Mouse (Mus musculus): ENCODE measurements around the gene Cerk. TPM values are rescaled to one million over a fixed set of nuclear protein-coding genes. Genes with fewer than 3 reads are reported as not detected.
"Not testable (repeated sequence)": the region's sequence is repeated elsewhere in the genome, so short reads cannot be mapped to it uniquely, and the experiment has no call there.

Cerk gene
- polyA plus RNA-seq, 1 experiment from 2014 or later: 23.5 TPM

GRCm38 (mm10) chr15:86188186-86188585 lies 2.2 kb upstream of the Cerk start:
- Histone ChIP-seq H3K4me2 (replicated peaks) (no peak overlapping the region), H3K27me3 (no peaks in the 10 kb centered on the region), H3K36me3 (no peaks in the 10 kb centered on the region), H3K4me1 (peaks cover 34% of the 10 kb centered on the region), H3K27ac (replicated peaks) (no peak overlapping the region; the same call in 1 of the 2 replicates), H3K9ac (replicated peaks) (no peak overlapping the region), H3K4me3 (no peak overlapping the region), H3K9me3 (no peaks in the 10 kb centered on the region)
- 15% methylated on average over 5 of the region's 5 CpGs for WGBS
- no peak for ATAC-seq (replicated peaks)

- Histone ChIP-seq H3K4me1 (peaks cover 46% of the 10 kb centered on the region), H3K9me3 (no peaks in the 10 kb centered on the region), H3K36me3 (no peaks in the 10 kb centered on the region), H3K4me3 (no peak overlapping the region), H3K9ac (replicated peaks) (no peak overlapping the region), H3K27ac (replicated peaks) (no peak overlapping the region), H3K27me3 (no peaks in the 10 kb centered on the region), H3K4me2 (replicated peaks) (0 out of 2 replicates have a peak overlapping the region, but pooled peaks have one; percentile 92)
- ATAC-seq (replicated peaks): no peak
- 53% methylated on average over 3 of the region's 3 CpGs for WGBS
These were observed 745 bp upstream of the Cerk start for GRCm38 (mm10) chr15:86186686-86187085.

- Histone ChIP-seq H3K27me3 (no peaks in the 10 kb centered on the region), H3K9me3 (no peaks in the 10 kb centered on the region), H3K36me3 (no peaks in the 10 kb centered on the region), H3K4me2 (replicated peaks) (peak overlapping the region; percentile 92), H3K27ac (replicated peaks) (peak overlapping the region; percentile 84), H3K4me3 (peak overlapping the region; percentile 90), H3K9ac (replicated peaks) (peak overlapping the region; percentile 81), H3K4me1 (peaks cover 46% of the 10 kb centered on the region)
- WGBS: under 1% methylated on average over 70 of the region's 70 CpGs
- ATAC-seq (replicated peaks): peak; percentile 65
These were observed 871 bp downstream of the Cerk start for GRCm38 (mm10) chr15:86184851-86185688.

- WGBS: 78% methylated on average over 5 of the region's 5 CpGs
- Histone ChIP-seq H3K4me3 (peak overlapping the region; percentile 90), H3K27me3 (no peaks in the 10 kb centered on the region), H3K9ac (replicated peaks) (0 out of 2 replicates have a peak overlapping the region, but pooled peaks have one; percentile 19), H3K36me3 (no peaks in the 10 kb centered on the region), H3K4me2 (replicated peaks) (peak overlapping the region; percentile 92), H3K27ac (replicated peaks) (no peak overlapping the region), H3K9me3 (no peaks in the 10 kb centered on the region), H3K4me1 (peaks cover 44% of the 10 kb centered on the region)
- no peak for ATAC-seq (replicated peaks)
These were observed 1.9 kb downstream of the Cerk start for GRCm38 (mm10) chr15:86184071-86184470.

GRCm38 (mm10) chr15:86183484-86183883 lies 2.5 kb downstream of the Cerk start:
- 91% methylated on average over 8 of the region's 8 CpGs for WGBS
- no peak for ATAC-seq (replicated peaks)
- Histone ChIP-seq H3K4me1 (peaks cover 41% of the 10 kb centered on the region), H3K9ac (replicated peaks) (no peak overlapping the region), H3K4me3 (no peak overlapping the region), H3K27ac (replicated peaks) (no peak overlapping the region), H3K4me2 (replicated peaks) (no peak overlapping the region), H3K9me3 (no peaks in the 10 kb centered on the region), H3K36me3 (no peaks in the 10 kb centered on the region), H3K27me3 (no peaks in the 10 kb centered on the region)

GRCm38 (mm10) chr15:86182646-86183045 lies 3.3 kb downstream of the Cerk start:
- ATAC-seq (replicated peaks): no peak
- Histone ChIP-seq H3K4me2 (replicated peaks) (no peak overlapping the region), H3K4me1 (peaks cover 36% of the 10 kb centered on the region), H3K4me3 (no peak overlapping the region), H3K9ac (replicated peaks) (no peak overlapping the region), H3K9me3 (no peaks in the 10 kb centered on the region), H3K36me3 (no peaks in the 10 kb centered on the region), H3K27me3 (no peaks in the 10 kb centered on the region), H3K27ac (replicated peaks) (0 out of 2 replicates have a peak overlapping the region, but pooled peaks have one; percentile 24)
- 43% methylated on average over 13 of the region's 13 CpGs for WGBS

- Histone ChIP-seq H3K4me2 (replicated peaks) (no peak overlapping the region), H3K4me3 (no peak overlapping the region), H3K4me1 (peaks cover 36% of the 10 kb centered on the region), H3K36me3 (no peaks in the 10 kb centered on the region), H3K9me3 (no peaks in the 10 kb centered on the region), H3K27ac (replicated peaks) (no peak overlapping the region), H3K9ac (replicated peaks) (no peak overlapping the region), H3K27me3 (no peaks in the 10 kb centered on the region)
- 60% methylated on average over 11 of the region's 11 CpGs for WGBS
- ATAC-seq (replicated peaks): no peak
These were observed 4.0 kb downstream of the Cerk start for GRCm38 (mm10) chr15:86181941-86182439.

- not testable (repeated sequence) for H3K36me3 ChIP-seq; H3K27me3 ChIP-seq; H3K27ac ChIP-seq (replicated peaks); H3K9me3 ChIP-seq; ATAC-seq (replicated peaks); H3K4me2 ChIP-seq (replicated peaks); H3K9ac ChIP-seq (replicated peaks); H3K4me3 ChIP-seq
- peaks cover 34% of the 10 kb centered on the region for H3K4me1 ChIP-seq
- WGBS: 93% methylated on average over 3 of the region's 3 CpGs
These were observed 4.6 kb downstream of the Cerk start for GRCm38 (mm10) chr15:86181321-86181720.

GRCm38 (mm10) chr15:86180427-86180826 lies 5.5 kb downstream of the Cerk start:
- H3K9me3 ChIP-seq: no peaks in the 10 kb centered on the region
- no peak for ATAC-seq (replicated peaks)
- no peaks in the 10 kb centered on the region for H3K27me3 ChIP-seq
- H3K27ac ChIP-seq (replicated peaks): no peak overlapping the region
- H3K36me3 ChIP-seq: no peaks in the 10 kb centered on the region
- H3K4me1 ChIP-seq: peaks cover 29% of the 10 kb centered on the region
- 78% methylated on average over 4 of the region's 4 CpGs for WGBS
- no peak overlapping the region for H3K9ac ChIP-seq (replicated peaks)
- no peak overlapping the region for H3K4me3 ChIP-seq
- H3K4me2 ChIP-seq (replicated peaks): no peak overlapping the region

GRCm38 (mm10) chr15:86178594-86178993 lies 7.3 kb downstream of the Cerk start:
- WGBS: 91% methylated on average over 6 of the region's 6 CpGs

GRCm38 (mm10) chr15:86177703-86178251 lies 8.2 kb downstream of the Cerk start:
- H3K4me2 ChIP-seq (replicated peaks); H3K9me3 ChIP-seq; ATAC-seq (replicated peaks); H3K36me3 ChIP-seq; H3K27me3 ChIP-seq; H3K4me3 ChIP-seq; H3K9ac ChIP-seq (replicated peaks); H3K27ac ChIP-seq (replicated peaks): not testable (repeated sequence)
- H3K4me1 ChIP-seq: peaks cover 19% of the 10 kb centered on the region
- 76% methylated on average over 2 of the region's 2 CpGs for WGBS

More at GRCm38 (mm10) chr15:86178594-86178993, 7.3 kb downstream of the Cerk start:
- H3K4me2 ChIP-seq (replicated peaks): no peak overlapping the region
- H3K9me3 ChIP-seq: no peaks in the 10 kb centered on the region
- ATAC-seq (replicated peaks): no peak
- H3K4me1 ChIP-seq: peaks cover 17% of the 10 kb centered on the region
- no peaks in the 10 kb centered on the region for H3K36me3 ChIP-seq
- H3K4me3 ChIP-seq: no peak overlapping the region
- H3K9ac ChIP-seq (replicated peaks): no peak overlapping the region
- no peak overlapping the region for H3K27ac ChIP-seq (replicated peaks)
- H3K27me3 ChIP-seq: no peaks in the 10 kb centered on the region
